Mouse (Mus musculus): ENCODE results near the gene Abca8a. TPM values are rescaled to one million over a fixed set of nuclear protein-coding genes. Genes with fewer than 3 reads are reported as not detected.
"Not testable (repeated sequence)": the region's sequence is repeated elsewhere in the genome, so short reads cannot be mapped to it uniquely, and the experiment has no call there.

The Abca8a gene
- polyA plus RNA-seq, 1 experiment from 2014 or later: not detected

DNA sequence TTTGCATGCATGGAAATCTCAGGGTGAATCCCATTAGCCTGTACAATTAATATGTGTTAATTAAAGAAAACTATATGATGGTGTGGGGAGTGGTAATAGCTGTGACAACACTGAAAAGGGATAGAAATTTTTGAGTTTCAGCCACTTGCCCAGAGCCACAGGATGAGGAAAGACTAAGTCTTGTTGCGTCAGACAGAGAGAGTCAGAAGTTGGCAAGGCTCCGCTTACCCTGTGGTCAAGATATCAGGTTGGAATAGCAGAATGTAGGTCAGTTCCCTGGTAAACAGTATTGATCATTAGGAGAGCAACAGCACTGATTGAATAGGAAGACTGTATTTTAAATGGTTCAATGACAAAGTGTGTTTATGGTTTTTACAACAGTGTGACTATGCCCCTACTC is 58.0 kb downstream of the Abca8a start:
- Histone ChIP-seq H3K9me3 (no peaks in the 10 kb centered on the region), H3K36me3 (no peaks in the 10 kb centered on the region), H3K4me1 (replicated peaks) (no peaks in the 10 kb centered on the region), H3K27me3 (ENCODE audit: insufficient read depth, poor library complexity, severe bottlenecking) (no peaks in the 10 kb centered on the region), H3K27ac (no peak overlapping the region), H3K4me3 (no peak overlapping the region)
- DNase-seq (ENCODE audit: low spot score): no peak
- 96% methylated on average over 2 of the region's 2 CpGs for WGBS

DNA sequence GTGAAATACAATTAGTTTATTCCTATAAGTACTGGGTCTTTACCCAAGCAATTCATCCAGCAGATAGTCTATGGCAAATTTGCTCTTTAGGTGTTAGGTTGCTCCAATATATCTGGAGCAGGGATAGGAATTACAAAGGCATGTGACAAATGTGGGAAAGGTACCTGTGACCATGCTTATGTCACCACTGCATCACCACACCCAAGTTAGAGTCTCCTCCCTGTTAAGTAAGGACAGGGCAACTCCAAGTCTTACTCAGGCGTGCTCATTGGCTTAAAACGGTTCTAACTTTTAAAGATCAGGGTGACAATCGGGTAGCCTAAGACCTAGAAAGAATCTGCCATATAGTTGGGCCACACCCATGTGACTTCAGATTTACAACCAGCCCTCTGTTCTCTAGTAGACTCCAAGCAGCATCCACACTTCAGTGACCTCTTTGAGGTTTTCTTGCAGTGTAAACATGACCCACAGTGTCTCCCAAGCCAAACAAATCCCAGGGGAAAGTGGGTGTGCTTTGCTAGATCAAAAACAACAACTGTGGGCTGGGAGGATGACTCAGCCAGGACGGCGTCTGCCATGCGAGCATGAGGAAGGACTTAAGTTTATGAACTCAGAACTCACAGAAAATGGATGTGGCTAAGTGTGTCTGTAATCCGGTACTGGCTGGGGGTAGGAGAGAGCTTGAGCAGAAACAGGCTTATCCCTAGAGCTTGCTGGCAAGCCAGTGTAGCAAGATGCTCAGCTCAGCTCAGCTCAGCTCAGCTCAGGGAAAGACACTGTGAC is 66.7 kb downstream of the Abca8a start:
- H3K4me3 ChIP-seq: no peak overlapping the region
- 71% methylated on average over 7 of the region's 7 CpGs for WGBS
- no peaks in the 10 kb centered on the region for H3K9me3 ChIP-seq
- H3K36me3 ChIP-seq: no peaks in the 10 kb centered on the region
- H3K27ac ChIP-seq: no peak overlapping the region
- H3K4me1 ChIP-seq (replicated peaks): no peaks in the 10 kb centered on the region
- no peak for DNase-seq (ENCODE audit: low spot score)
- H3K27me3 ChIP-seq (ENCODE audit: insufficient read depth, poor library complexity, severe bottlenecking): no peaks in the 10 kb centered on the region

- no peak for DNase-seq (ENCODE audit: low spot score)
- Histone ChIP-seq H3K36me3 (no peaks in the 10 kb centered on the region), H3K27me3 (ENCODE audit: insufficient read depth, poor library complexity, severe bottlenecking) (no peaks in the 10 kb centered on the region), H3K4me1 (replicated peaks) (no peaks in the 10 kb centered on the region), H3K27ac (no peak overlapping the region), H3K9me3 (no peaks in the 10 kb centered on the region), H3K4me3 (no peak overlapping the region)
- WGBS: 84% methylated on average over 2 of the region's 2 CpGs
Observed at GRCm38 (mm10) chr11:110010836-110011546, 84.8 kb downstream of the Abca8a start.

DNA sequence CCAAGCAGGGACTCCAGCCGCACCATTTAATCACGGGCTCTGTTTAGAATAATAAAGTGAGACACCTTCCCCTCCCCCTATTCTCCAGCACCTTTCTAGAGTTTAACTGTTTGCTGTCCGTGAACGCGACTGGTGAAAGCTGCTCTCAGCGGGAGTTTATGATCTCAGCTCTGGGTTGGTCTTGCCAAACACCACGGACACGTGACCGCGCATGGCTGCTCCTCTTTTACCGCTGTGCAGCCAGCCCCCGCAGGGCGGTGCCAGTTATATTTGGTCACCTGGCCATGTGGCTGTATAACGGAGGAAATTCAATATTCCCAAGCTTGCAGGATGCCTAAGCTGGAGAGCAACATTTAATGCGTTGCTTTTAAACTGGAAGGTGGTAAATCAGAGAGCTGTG is 100.2 kb downstream of the Abca8a start, which contains the start of gene Abca8b:
TSS of gene Abca8b (minus strand) at position 222 of the 400 bp plus-strand sequence.
- Histone ChIP-seq H3K4me1 (replicated peaks) (peaks cover 21% of the 10 kb centered on the region), H3K4me3 (peak within 1 kb of the TSS; percentile 57), H3K36me3 (no peaks in the 10 kb centered on the region), H3K27ac (peak within 1 kb of the TSS; percentile 77), H3K9me3 (no peaks in the 10 kb centered on the region), H3K27me3 (ENCODE audit: insufficient read depth, poor library complexity, severe bottlenecking) (no peaks in the 10 kb centered on the region)
- peak; percentile 78 for DNase-seq (ENCODE audit: low spot score)
- under 1% methylated on average over 15 of the region's 15 CpGs for WGBS

GRCm38 (mm10) chr11:109995013-109995412 is 100.8 kb downstream of the Abca8a start:
- 14% methylated on average over 3 of the region's 3 CpGs for WGBS
- peak overlapping the region; percentile 57 for H3K4me3 ChIP-seq
- no peaks in the 10 kb centered on the region for H3K9me3 ChIP-seq
- H3K27ac ChIP-seq: no peak overlapping the region
- peaks cover 21% of the 10 kb centered on the region for H3K4me1 ChIP-seq (replicated peaks)
- no peaks in the 10 kb centered on the region for H3K36me3 ChIP-seq
- peak; percentile 6 for DNase-seq (ENCODE audit: low spot score)
- H3K27me3 ChIP-seq (ENCODE audit: insufficient read depth, poor library complexity, severe bottlenecking): no peaks in the 10 kb centered on the region

GRCm38 (mm10) chr11:109994014-109994413 is 101.8 kb downstream of the Abca8a start:
- 58% methylated on average over 6 of the region's 6 CpGs for WGBS
- peak overlapping the region; percentile 50; the same call in 1 of the 2 replicates for H3K27ac ChIP-seq
- peaks cover 21% of the 10 kb centered on the region for H3K4me1 ChIP-seq (replicated peaks)
- H3K9me3 ChIP-seq: no peaks in the 10 kb centered on the region
- H3K36me3 ChIP-seq: no peaks in the 10 kb centered on the region
- no peak for DNase-seq (ENCODE audit: low spot score)
- H3K27me3 ChIP-seq (ENCODE audit: insufficient read depth, poor library complexity, severe bottlenecking): no peaks in the 10 kb centered on the region
- H3K4me3 ChIP-seq: no peak overlapping the region

DNA sequence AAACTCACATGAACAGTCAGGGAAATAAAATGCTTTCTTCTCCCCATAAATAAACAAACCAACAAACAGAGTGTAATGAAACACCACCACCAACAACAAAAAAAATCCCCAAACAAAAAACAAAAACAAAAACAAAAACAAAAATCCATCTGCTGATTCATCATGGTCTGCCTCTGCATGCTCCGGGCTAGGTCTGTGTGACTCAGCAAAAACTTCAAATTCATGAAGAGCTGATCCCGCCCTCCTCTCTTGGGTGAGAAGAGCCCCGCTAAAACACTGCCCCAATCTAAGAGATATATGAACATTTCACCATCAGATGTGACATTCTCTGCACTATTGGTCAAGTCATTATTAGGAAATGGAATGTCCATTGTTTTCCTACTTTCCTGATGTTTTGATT is 104.5 kb downstream of the Abca8a start:
- H3K4me3 ChIP-seq: no peak overlapping the region
- peaks cover 27% of the 10 kb centered on the region for H3K4me1 ChIP-seq (replicated peaks)
- no peak overlapping the region for H3K27ac ChIP-seq
- H3K9me3 ChIP-seq: no peaks in the 10 kb centered on the region
- no peaks in the 10 kb centered on the region for H3K27me3 ChIP-seq (ENCODE audit: insufficient read depth, poor library complexity, severe bottlenecking)
- WGBS: 82% methylated on average over 3 of the region's 3 CpGs
- DNase-seq (ENCODE audit: low spot score): no peak
- no peaks in the 10 kb centered on the region for H3K36me3 ChIP-seq

DNA sequence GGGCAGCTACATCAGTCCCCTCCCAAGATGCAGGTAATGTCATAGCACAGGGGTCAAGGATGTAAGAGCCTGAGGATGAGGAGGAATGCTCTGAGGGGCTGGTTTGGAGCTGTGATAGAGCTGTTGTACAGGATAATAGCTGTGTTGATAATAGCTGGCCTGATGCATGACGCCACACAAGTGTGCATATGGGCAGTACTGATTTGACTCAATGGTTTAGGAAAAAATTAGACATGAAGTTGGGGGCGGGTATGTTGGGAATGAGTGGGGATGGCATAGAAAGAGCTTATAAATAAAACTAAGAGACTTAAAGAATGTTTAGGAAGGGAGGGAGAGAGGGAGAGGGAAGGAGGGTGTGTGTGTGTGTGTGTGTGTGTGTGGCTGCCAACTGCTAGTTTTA is 105.5 kb downstream of the Abca8a start:
- H3K9me3 ChIP-seq: no peaks in the 10 kb centered on the region
- 89% methylated on average over 2 of the region's 2 CpGs for WGBS
- H3K27me3 ChIP-seq (ENCODE audit: insufficient read depth, poor library complexity, severe bottlenecking): no peaks in the 10 kb centered on the region
- H3K4me3 ChIP-seq: no peak overlapping the region
- H3K36me3 ChIP-seq: no peaks in the 10 kb centered on the region
- no peak for DNase-seq (ENCODE audit: low spot score)
- H3K27ac ChIP-seq: no peak overlapping the region
- H3K4me1 ChIP-seq (replicated peaks): peaks cover 19% of the 10 kb centered on the region

DNA sequence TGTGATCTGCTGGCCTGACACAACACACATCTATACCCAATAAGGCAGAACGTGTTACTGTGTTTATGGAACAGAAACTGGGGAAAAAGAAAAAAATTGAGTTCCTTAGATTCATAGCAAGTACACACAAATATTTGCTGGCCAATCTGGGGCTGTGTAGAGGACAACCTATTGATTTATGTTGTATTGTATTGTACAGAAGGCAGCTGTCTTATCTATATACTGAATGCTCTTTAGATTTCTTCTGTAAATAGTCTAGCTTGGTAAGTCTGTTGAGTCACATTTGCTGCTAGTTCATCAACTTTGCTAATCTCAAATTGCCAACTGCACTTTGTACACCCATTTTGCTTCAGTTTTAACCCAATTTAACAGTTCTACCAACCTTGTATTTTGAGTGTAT is 107.6 kb downstream of the Abca8a start:
- H3K4me3 ChIP-seq: no peak overlapping the region
- 69% methylated on average over 1 of the region's 1 CpGs for WGBS
- no peak for DNase-seq (ENCODE audit: low spot score)
- no peaks in the 10 kb centered on the region for H3K9me3 ChIP-seq
- H3K27ac ChIP-seq: no peak overlapping the region
- H3K4me1 ChIP-seq (replicated peaks): peaks cover 6% of the 10 kb centered on the region; the same call in 1 of the 2 replicates
- no peaks in the 10 kb centered on the region for H3K36me3 ChIP-seq
- no peaks in the 10 kb centered on the region for H3K27me3 ChIP-seq (ENCODE audit: insufficient read depth, poor library complexity, severe bottlenecking)

- not testable (repeated sequence) for H3K27ac ChIP-seq; H3K4me3 ChIP-seq; H3K36me3 ChIP-seq; DNase-seq (ENCODE audit: low spot score); H3K9me3 ChIP-seq; H3K27me3 ChIP-seq (ENCODE audit: insufficient read depth, poor library complexity, severe bottlenecking); H3K4me1 ChIP-seq (replicated peaks)
- WGBS: 53% methylated on average over 11 of the region's 11 CpGs
Observed at GRCm38 (mm10) chr11:109987460-109988072, 108.2 kb downstream of the Abca8a start.

DNA sequence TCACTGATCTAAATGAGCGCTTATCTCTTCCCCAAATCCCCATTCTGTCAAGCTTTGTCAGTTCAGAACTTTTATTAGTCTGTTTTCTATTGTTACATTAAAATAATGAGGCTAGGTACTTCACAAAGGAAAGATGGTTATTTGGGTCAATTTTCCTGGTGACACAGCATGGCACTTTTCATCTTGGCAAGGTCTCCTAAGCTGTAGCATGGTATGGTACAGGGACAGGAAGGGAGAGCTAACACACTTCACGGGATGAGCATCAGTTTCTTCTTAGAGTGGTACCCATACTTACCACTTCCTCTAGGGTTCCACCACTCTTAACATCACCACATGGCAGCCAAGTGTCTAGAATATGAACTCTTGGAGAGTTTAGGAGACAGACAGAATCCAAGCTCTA is 113.9 kb downstream of the Abca8a start:
- 89% methylated on average over 2 of the region's 2 CpGs for whole genome bisulfite sequencing

More for the DNA sequence above, 113.9 kb downstream of the Abca8a start:
- no peak overlapping the region for H3K4me3 ChIP-seq
- H3K27me3 ChIP-seq (ENCODE audit: insufficient read depth, poor library complexity, severe bottlenecking): no peaks in the 10 kb centered on the region
- H3K36me3 ChIP-seq: no peaks in the 10 kb centered on the region
- DNase-seq (ENCODE audit: low spot score): no peak
- no peak overlapping the region for H3K27ac ChIP-seq
- no peaks in the 10 kb centered on the region for H3K9me3 ChIP-seq
- H3K4me1 ChIP-seq (replicated peaks): no peaks in the 10 kb centered on the region
